Comparison of ENCODE assay signal across 29 mouse cellular contexts in the genomic region with DNA sequence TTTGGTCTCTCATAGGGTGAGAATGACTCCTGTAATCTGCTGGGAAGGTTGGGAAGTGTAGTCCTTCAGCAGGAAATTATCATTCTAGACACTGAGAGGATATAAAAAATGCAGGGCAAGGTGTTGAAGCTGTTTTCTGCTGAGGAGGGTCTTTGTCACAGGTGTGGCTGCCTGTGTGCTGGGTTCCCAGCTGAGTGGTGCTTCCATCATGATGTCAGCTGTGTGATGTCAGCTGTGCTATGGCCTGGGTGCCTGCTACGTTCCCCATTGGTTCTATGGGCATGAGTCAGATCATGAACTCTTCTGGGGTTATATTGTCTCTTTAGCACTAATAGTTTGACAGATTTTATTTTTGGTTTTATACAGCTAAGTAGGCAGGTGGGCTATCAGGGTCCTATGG. TPM values are rescaled to one million over a fixed set of nuclear protein-coding genes. Genes with fewer than 3 reads are reported as not detected.
DNase-seq lines count a peak whose midpoint lies in the region; ATAC-seq and TF ChIP-seq lines count a peak whose summit lies in the region.
"Had no signal": no experiment of that assay in that cellular context is flagged by ENCODE, and none has a peak within 500 bp of the region (broad histone marks: within the 10 kb centered on the region; RNA-seq: fewer than 3 reads in every experiment).

No protein-coding gene starts in this region.

- no peaks in the 10 kb centered on the region for H3K27me3 ChIP-seq in heart, embryonic 11.5 days (ENCODE audit: control insufficient read depth, insufficient read depth, low read length)
- H3K27me3 ChIP-seq in kidney, adult 2 months (replicated peaks; ENCODE audit: control insufficient read depth, insufficient read depth, low read length), result no peaks in the 10 kb centered on the region
- no peaks in the 10 kb centered on the region for H3K27me3 ChIP-seq in liver, postnatal 0 days (ENCODE audit: insufficient read depth, low read length)
- H3K27me3 ChIP-seq: forebrain, embryonic 15.5 days; heart, embryonic 15.5 days; Patski had no signal

- H3K9ac ChIP-seq in heart, embryonic 11.5 days (ENCODE audit: low read depth, low read length), result no peak overlapping the region
- no peak overlapping the region for H3K9ac ChIP-seq in liver, postnatal 0 days (replicated peaks)
- H3K9ac ChIP-seq: forebrain, embryonic 15.5 days; heart, embryonic 12.5 days; heart, embryonic 15.5 days; hindbrain, embryonic 14.5 days had no signal

- TF ChIP-seq POLR2A in kidney, adult 2 months (IDR thresholded peaks at IDR 0.05; ENCODE audit: low read depth, low read length), result no peak

- H3K9me3 ChIP-seq in heart, embryonic 11.5 days (replicated peaks; ENCODE audit: control insufficient read depth, low read length), result no peaks in the 10 kb centered on the region
- H3K9me3 ChIP-seq in liver, postnatal 0 days (ENCODE audit: low read length), result no peaks in the 10 kb centered on the region
- H3K9me3 ChIP-seq: forebrain, embryonic 10.5 days; forebrain, embryonic 15.5 days; G1E; heart, embryonic 12.5 days; heart, embryonic 15.5 days had no signal

- peak; percentile 76 for DNase-seq in heart, adult 11 months
- no peak for DNase-seq in kidney, adult 2 months
- no peak for DNase-seq in kidney, adult 11 months
- DNase-seq in liver, postnatal 0 days, result no peak
- DNase-seq in liver, result no peak
- no peak for DNase-seq in urinary bladder, adult 18-20 months (ENCODE audit: low spot score in 2 of 2)
- DNase-seq: adrenal gland, postnatal 10 days; adrenal gland, postnatal 36 days; B cell, adult 2 months; cerebellum, adult 18-20 months; cerebellum, adult 9-10 months; cerebellum, postnatal 14 days; gastrocnemius, postnatal 25 days; heart, adult 2 months; heart, postnatal 14 days; heart, postnatal 4 days had no signal

- no peaks in the 10 kb centered on the region for H3K36me3 ChIP-seq in heart, embryonic 11.5 days (ENCODE audit: control insufficient read depth, insufficient read depth, low read length)
- no peaks in the 10 kb centered on the region for H3K36me3 ChIP-seq in kidney, adult 2 months (ENCODE audit: control insufficient read depth, insufficient read depth, low read length)
- H3K36me3 ChIP-seq in liver, postnatal 0 days (replicated peaks; ENCODE audit: insufficient read depth, low read length), result peaks cover 4% of the 10 kb centered on the region; the same call in 1 of the 2 replicates
- H3K36me3 ChIP-seq: forebrain, embryonic 10.5 days; forebrain, embryonic 15.5 days; G1E had no signal

- no peak overlapping the region for H3K27ac ChIP-seq in heart, embryonic 11.5 days (ENCODE audit: low read depth, low read length)
- peak overlapping the region; percentile 2; the same call in 1 of the 2 replicates for H3K27ac ChIP-seq in kidney, adult 2 months (ENCODE audit: insufficient read depth, low read depth, low read length)
- H3K27ac ChIP-seq in liver, postnatal 0 days (ENCODE audit: low read depth), result 0 out of 2 replicates have a peak overlapping the region, but pooled peaks have one; percentile 34
- H3K27ac ChIP-seq: forebrain, embryonic 10.5 days; forebrain, embryonic 15.5 days; heart, adult 2 months; hindbrain, embryonic 14.5 days; hindbrain, postnatal 0 days had no signal

- H3K4me3 ChIP-seq in heart, embryonic 11.5 days (ENCODE audit: low read depth, low read length), result no peak overlapping the region
- no peak overlapping the region for H3K4me3 ChIP-seq in kidney, adult 2 months (ENCODE audit: insufficient read depth, low read depth, low read length)
- no peak overlapping the region for H3K4me3 ChIP-seq in liver, postnatal 0 days (ENCODE audit: low read depth, low read length)
- H3K4me3 ChIP-seq: forebrain, embryonic 10.5 days; forebrain, embryonic 15.5 days; heart, adult 2 months; heart, embryonic 12.5 days; heart, embryonic 15.5 days had no signal

- WGBS in heart, embryonic 11.5 days (ENCODE audit: insufficient replicate concordance), result 68% methylated on average over 1 of the region's 1 CpGs
- WGBS in kidney, adult 2 months, result 71% methylated on average over 1 of the region's 1 CpGs
- 58% methylated on average over 1 of the region's 1 CpGs for WGBS in liver, postnatal 0 days (ENCODE audit: insufficient replicate concordance)

- no peak for ATAC-seq in heart, embryonic 11.5 days (replicated peaks; ENCODE audit: insufficient number of reproducible peaks, low FRiP score, low TSS enrichment)
- ATAC-seq in liver, postnatal 0 days, result peak; percentile 51; the same call in 1 of the 2 replicates
- ATAC-seq: forebrain, embryonic 15.5 days; hindbrain, postnatal 0 days; Patski had no signal

- H3K4me2 ChIP-seq in heart, embryonic 11.5 days, result no peak overlapping the region
- no peak overlapping the region for H3K4me2 ChIP-seq in liver, postnatal 0 days (ENCODE audit: low read depth, low read length)
- H3K4me2 ChIP-seq: forebrain, embryonic 15.5 days; heart, embryonic 12.5 days; heart, embryonic 15.5 days; hindbrain, embryonic 14.5 days had no signal

- no peaks in the 10 kb centered on the region for H3K4me1 ChIP-seq in heart, embryonic 11.5 days (ENCODE audit: control insufficient read depth, insufficient read depth, low read length)
- peaks cover 5% of the 10 kb centered on the region; the same call in 1 of the 2 replicates for H3K4me1 ChIP-seq in kidney, adult 2 months (ENCODE audit: control insufficient read depth, insufficient read depth, low read length)
- no peaks in the 10 kb centered on the region for H3K4me1 ChIP-seq in liver, postnatal 0 days (ENCODE audit: insufficient read depth)
- H3K4me1 ChIP-seq: forebrain, embryonic 10.5 days; forebrain, embryonic 15.5 days; heart, embryonic 12.5 days had no signal

- TF ChIP-seq CTCF in kidney, adult 2 months (conservative IDR thresholded peaks at IDR 0.05; ENCODE audit: insufficient read depth, insufficient read length, low read depth, low read length), result no peak
- no peak for TF ChIP-seq CTCF in liver, postnatal 0 days (IDR thresholded peaks at IDR 0.05; ENCODE audit: low read depth)

- TF ChIP-seq EP300 in liver, postnatal 0 days (IDR thresholded peaks at IDR 0.05; ENCODE audit: low read depth), result no peak

RNA-seq across cellular contexts. Expression of a gene that starts 11.2 kb away (rescaled TPM):
- polyA plus RNA-seq in heart, embryonic 11.5 days (2014; fragmentation: Nextera tagmentation; extraction: Ambion mirVana), result 4.1 and 4.4 TPM in 2 replicates
- 60.9 and 74.8 TPM in 2 replicates for polyA plus RNA-seq in kidney, adult 2 months (2012; rRNA removed)
- polyA plus RNA-seq in liver, postnatal 0 days (2015; fragmentation: Nextera tagmentation; extraction: Ambion mirVana), result 42.0 and 44.9 TPM in 2 replicates
- polyA plus RNA-seq: G1E had no signal

RNA-seq across cellular contexts. Expression of a gene that starts 14.7 kb away (rescaled TPM):
- polyA plus RNA-seq in heart, embryonic 11.5 days (2014; fragmentation: Nextera tagmentation; extraction: Ambion mirVana), result 462 and 487 TPM in 2 replicates
- polyA plus RNA-seq in kidney, adult 2 months (2012; rRNA removed), result 632 and 646 TPM in 2 replicates
- polyA plus RNA-seq in liver, postnatal 0 days (2015; fragmentation: Nextera tagmentation; extraction: Ambion mirVana), result 642 and 691 TPM in 2 replicates

RNA-seq across cellular contexts. Expression of a gene that starts 25.0 kb away (rescaled TPM):
- polyA plus RNA-seq in heart, embryonic 11.5 days (2014; fragmentation: Nextera tagmentation; extraction: Ambion mirVana), result not detected in 2 replicates
- polyA plus RNA-seq in kidney, adult 2 months (2012; rRNA removed), result not detected in 2 replicates
- polyA plus RNA-seq in liver, postnatal 0 days (2015; fragmentation: Nextera tagmentation; extraction: Ambion mirVana), result 0.20 and 0.25 TPM in 2 replicates
- polyA plus RNA-seq: embryonic facial prominence, embryonic 11.5 days; embryonic facial prominence, embryonic 14.5 days; forebrain, embryonic 10.5 days; forebrain, embryonic 15.5 days; G1E; gonadal fat pad, adult 2 months; heart, adult 2 months; heart, embryonic 12.5 days; heart, embryonic 15.5 days; hindbrain, embryonic 11.5 days; hindbrain, embryonic 14.5 days; hindbrain, postnatal 0 days; Patski had no signal

RNA-seq across cellular contexts. Expression of a gene that starts 30.1 kb away (rescaled TPM):
- polyA plus RNA-seq in heart, embryonic 11.5 days (2014; fragmentation: Nextera tagmentation; extraction: Ambion mirVana), result 320 and 330 TPM in 2 replicates
- 316 and 376 TPM in 2 replicates for polyA plus RNA-seq in kidney, adult 2 months (2012; rRNA removed)
- polyA plus RNA-seq in liver, postnatal 0 days (2015; fragmentation: Nextera tagmentation; extraction: Ambion mirVana), result 145 and 151 TPM in 2 replicates

RNA-seq across cellular contexts. Expression of a gene that starts 30.1 kb away (rescaled TPM):
- 10.0 and 11.3 TPM in 2 replicates for polyA plus RNA-seq in heart, embryonic 11.5 days (2014; fragmentation: Nextera tagmentation; extraction: Ambion mirVana)
- polyA plus RNA-seq in kidney, adult 2 months (2012; rRNA removed), result 0.45 and 0.52 TPM in 2 replicates
- 16.1 and 17.5 TPM in 2 replicates for polyA plus RNA-seq in liver, postnatal 0 days (2015; fragmentation: Nextera tagmentation; extraction: Ambion mirVana)
